Mouse (Mus musculus) embryonic facial prominence, embryonic 12.5 days (tissue): Measurements from ENCODE around the gene Rap1gap. TPM values are rescaled to one million over a fixed set of nuclear protein-coding genes. Genes with fewer than 3 reads are reported as not detected.

Experiments used
- ATAC-seq: fragments of 200-750 bp; cut with Nextera tagmentation; 2 replicates; pipeline ENCODE4 v1.8.0; 2017; ENCODE audit not compliant: insufficient number of reproducible peaks, insufficient read depth, low FRiP score, low TSS enrichment
- H3K27ac ChIP-seq: fragments of 300-500 bp; sonication (generic); 2 replicates; pipeline ENCODE4 v1.5.1; 2016; ENCODE audit warnings: mild to moderate bottlenecking
- H3K27me3 ChIP-seq: fragments of 300-500 bp; sonication (generic); 2 replicates; pipeline ENCODE4 v1.6.1; 2016; ENCODE audit warnings: mild to moderate bottlenecking, moderate library complexity
- H3K36me3 ChIP-seq: fragments of 300-500 bp; sonication (generic); 2 replicates; pipeline ENCODE4 v1.6.1; 2016; ENCODE audit warnings: mild to moderate bottlenecking
- H3K4me1 ChIP-seq: fragments of 300-500 bp; sonication (generic); 2 replicates; pipeline ENCODE4 v1.6.1; 2016
- H3K4me2 ChIP-seq: fragments of 300-500 bp; sonication (generic); replicated peaks from 2 replicates; pipeline ENCODE4 v1.6.1; 2016; ENCODE audit warnings: mild to moderate bottlenecking, moderate library complexity
- H3K4me3 ChIP-seq: fragments of 300-500 bp; sonication (generic); 2 replicates; pipeline ENCODE4 v1.5.1; 2016; ENCODE audit warnings: mild to moderate bottlenecking
- H3K9ac ChIP-seq: fragments of 300-500 bp; sonication (generic); 2 replicates; pipeline ENCODE4 v1.6.1; 2016; ENCODE audit warnings: mild to moderate bottlenecking, moderate library complexity
- H3K9me3 ChIP-seq: fragments of 300-500 bp; sonication (generic); 2 replicates; pipeline ENCODE4 v1.6.1; 2016; ENCODE audit warnings: mild to moderate bottlenecking, moderate library complexity
- WGBS: fragments of 180-500 bp; shearing (Covaris S2); methylation state at CpG from one replicate; pipeline ENCODE4 v1.1.7; 2016; 5-methylcytosine and 5-hydroxymethylcytosine counted together
- polyA plus RNA-seq: library from polyadenylated mRNA; unstranded; fragments of >200 nt; fragmentation: Nextera tagmentation; extraction: Ambion mirVana; gene quantifications from 2 replicates; pipeline ENCODE4 v1.2.1, GENCODE M21; 2016

Rap1gap gene
- polyA plus RNA-seq, 1 experiment from 2014 or later = 15.1 TPM

DNA sequence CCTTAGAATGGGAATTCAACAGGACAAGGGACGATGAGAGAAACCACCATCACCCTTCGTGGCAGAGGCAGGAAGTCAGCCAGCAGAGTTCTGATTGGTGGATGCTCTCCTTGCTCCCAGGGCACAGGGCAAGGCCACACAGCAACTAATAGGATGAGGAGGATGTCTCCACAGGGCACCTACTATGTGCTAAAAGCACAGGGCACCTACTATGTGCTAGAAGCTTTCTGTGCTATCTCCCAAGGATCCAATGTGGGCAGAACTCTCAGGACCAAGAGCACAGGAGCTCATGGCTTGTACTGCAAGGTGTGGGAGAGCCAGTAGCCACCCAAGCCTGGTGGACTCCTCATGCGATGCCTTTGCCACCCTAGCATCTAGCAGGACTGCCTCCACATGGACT lies 107.2 kb downstream of the Rap1gap start:
- 74% methylated on average over 3 of the region's 3 CpGs for WGBS

DNA sequence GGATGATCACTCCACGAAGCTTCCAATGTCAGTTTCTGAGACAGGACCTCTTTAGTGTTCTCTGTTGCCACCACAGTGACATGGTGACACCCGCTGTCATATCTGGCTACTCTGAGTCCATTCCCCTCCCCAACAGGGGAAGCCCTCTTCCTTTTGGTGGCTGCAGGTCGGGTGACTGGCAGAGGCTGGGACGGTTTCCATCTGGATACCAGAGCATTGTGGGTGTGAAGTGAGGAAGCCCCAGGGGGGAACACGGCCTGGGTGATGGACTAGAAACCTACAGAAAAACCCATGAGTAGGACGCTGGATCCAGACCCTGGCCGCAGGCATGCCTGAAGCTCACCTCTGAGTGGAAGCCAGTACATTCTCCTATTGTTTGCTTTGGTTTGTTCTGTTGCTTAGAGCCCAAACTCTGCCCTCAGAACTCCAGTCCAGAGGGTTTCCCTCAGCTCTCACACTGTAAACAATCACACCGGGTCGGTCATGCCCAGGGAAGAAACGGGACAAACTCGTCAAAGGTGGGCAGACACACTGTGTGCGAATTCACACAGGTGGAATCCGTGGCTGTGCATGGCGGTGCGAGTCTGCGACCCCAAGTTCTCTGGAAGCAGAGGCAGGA lies 108.0 kb downstream of the Rap1gap start:
- Histone ChIP-seq H3K9me3 (no peaks in the 10 kb centered on the region), H3K27me3 (no peaks in the 10 kb centered on the region), H3K27ac (no peak overlapping the region), H3K9ac (no peak overlapping the region), H3K4me2 (no peak overlapping the region), H3K36me3 (no peaks in the 10 kb centered on the region), H3K4me1 (peaks cover 14% of the 10 kb centered on the region), H3K4me3 (no peak overlapping the region)
- ATAC-seq = no peak
- WGBS = 85% methylated on average over 16 of the region's 16 CpGs

More for the DNA sequence above, 107.2 kb downstream of the Rap1gap start:
- Histone ChIP-seq H3K4me1 (peaks cover 16% of the 10 kb centered on the region), H3K9ac (no peak overlapping the region), H3K36me3 (no peaks in the 10 kb centered on the region), H3K4me3 (no peak overlapping the region), H3K27ac (no peak overlapping the region), H3K27me3 (no peaks in the 10 kb centered on the region), H3K9me3 (no peaks in the 10 kb centered on the region), H3K4me2 (no peak overlapping the region)
- no peak for ATAC-seq

DNA sequence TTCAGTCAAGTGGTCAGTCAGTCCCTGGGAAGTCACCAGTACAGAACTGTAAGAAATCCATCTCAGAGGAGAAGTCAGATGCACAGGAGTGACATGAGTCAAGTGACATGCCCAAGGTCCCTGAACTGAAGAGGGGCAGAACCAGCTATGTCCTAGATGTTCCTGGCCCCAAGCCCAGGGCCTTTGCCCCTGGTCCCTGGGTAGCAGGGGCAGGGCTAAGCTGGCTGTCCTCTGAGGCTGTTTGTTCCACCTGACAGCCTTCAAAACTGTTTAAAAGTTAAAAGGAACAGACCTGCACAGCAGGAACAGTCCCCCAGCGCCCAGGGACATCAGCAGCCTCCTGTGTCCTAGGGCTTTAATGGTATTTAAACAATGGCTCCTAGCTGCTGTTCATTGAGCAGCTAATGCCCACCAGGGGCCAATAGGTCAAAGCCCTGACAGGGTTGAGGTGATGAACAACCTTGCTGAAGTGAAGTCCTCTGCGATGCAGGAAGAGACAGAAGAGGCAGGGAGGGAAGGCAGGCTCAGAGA lies 108.9 kb downstream of the Rap1gap start:
- H3K4me1 ChIP-seq = peaks cover 14% of the 10 kb centered on the region

DNA sequence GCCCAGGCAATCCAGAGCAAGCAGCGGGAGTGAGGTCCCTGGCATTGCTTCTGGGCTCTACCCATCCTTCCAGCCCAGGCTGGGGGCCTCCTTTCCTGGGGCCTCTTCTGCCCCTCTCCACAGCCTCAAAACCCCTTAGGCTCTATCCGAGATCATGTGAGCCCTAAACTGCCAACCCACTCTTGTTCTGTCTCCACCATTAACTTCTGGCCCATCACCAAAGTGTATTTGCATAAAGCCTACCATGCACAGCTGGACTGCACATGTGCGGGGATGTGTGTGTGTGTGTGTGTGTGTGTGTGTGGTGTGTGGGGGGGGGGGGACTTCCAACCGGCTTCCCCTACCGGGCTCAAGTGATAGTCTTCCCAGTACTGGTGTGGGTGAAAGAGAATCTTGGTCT lies 109.5 kb downstream of the Rap1gap start:
- Histone ChIP-seq H3K36me3 (no peaks in the 10 kb centered on the region), H3K9me3 (no peaks in the 10 kb centered on the region), H3K4me1 (peaks cover 14% of the 10 kb centered on the region), H3K27ac (peak overlapping the region; percentile 52), H3K4me3 (no peak overlapping the region), H3K27me3 (no peaks in the 10 kb centered on the region), H3K9ac (no peak overlapping the region), H3K4me2 (no peak overlapping the region)
- ATAC-seq = peak; percentile 58; the same call in 1 of the 2 replicates
- WGBS = 44% methylated on average over 5 of the region's 5 CpGs

More for the DNA sequence above, 108.9 kb downstream of the Rap1gap start:
- ATAC-seq = no peak
- WGBS = 23% methylated on average over 2 of the region's 2 CpGs
- Histone ChIP-seq H3K9ac (no peak overlapping the region), H3K27ac (peak overlapping the region; percentile 52), H3K9me3 (no peaks in the 10 kb centered on the region), H3K36me3 (no peaks in the 10 kb centered on the region), H3K4me3 (no peak overlapping the region), H3K4me2 (no peak overlapping the region), H3K27me3 (no peaks in the 10 kb centered on the region)

DNA sequence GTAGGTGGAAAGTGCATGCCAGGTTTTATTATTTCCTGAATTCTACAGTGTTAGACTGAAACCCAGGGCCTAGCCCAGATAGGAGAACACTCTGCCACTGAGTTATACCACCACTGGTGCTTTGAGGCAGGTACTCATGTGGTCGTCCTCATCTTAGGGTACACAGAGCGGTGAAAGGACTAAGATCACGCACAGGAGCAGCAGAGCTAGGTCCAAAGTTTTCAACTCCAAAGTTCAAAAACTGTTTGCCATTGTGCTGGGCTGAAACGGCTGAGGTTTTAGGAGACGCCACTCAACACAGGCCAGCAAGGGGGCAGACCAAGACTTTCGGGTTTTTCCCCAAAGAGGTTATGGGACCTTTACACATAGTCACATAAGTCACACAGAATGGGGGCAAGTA lies 110.0 kb downstream of the Rap1gap start:
- Histone ChIP-seq H3K4me1 (peaks cover 14% of the 10 kb centered on the region), H3K36me3 (no peaks in the 10 kb centered on the region)
- WGBS = 86% methylated on average over 6 of the region's 6 CpGs

DNA sequence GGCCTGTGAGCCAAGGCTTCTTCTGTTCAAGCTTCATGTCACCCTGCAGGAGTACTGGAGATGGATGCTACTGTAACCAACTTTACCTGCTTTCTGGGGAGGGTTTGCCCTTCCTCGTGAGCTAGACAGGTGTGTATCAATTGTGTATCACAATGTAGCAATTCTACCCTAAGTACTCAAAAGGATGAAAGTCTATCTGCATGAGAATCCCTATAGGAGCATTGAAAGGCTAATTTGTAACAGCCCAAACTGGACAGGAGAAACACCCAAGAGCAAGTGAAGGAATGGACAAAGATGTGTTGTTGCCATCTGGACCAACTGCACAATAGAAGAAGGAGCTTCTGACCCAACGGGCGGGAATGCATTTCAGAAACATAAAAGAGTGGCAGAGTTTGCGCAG lies 113.3 kb downstream of the Rap1gap start:
- Histone ChIP-seq H3K4me3 (no peak overlapping the region), H3K4me2 (no peak overlapping the region), H3K9ac (no peak overlapping the region), H3K4me1 (peaks cover 9% of the 10 kb centered on the region), H3K9me3 (no peaks in the 10 kb centered on the region), H3K27ac (no peak overlapping the region), H3K27me3 (no peaks in the 10 kb centered on the region), H3K36me3 (no peaks in the 10 kb centered on the region)
- no peak for ATAC-seq
- 82% methylated on average over 4 of the region's 4 CpGs for WGBS

More for the DNA sequence above, 110.0 kb downstream of the Rap1gap start:
- H3K9ac ChIP-seq = no peak overlapping the region
- H3K4me2 ChIP-seq = no peak overlapping the region
- no peak overlapping the region for H3K27ac ChIP-seq
- H3K9me3 ChIP-seq = no peaks in the 10 kb centered on the region
- H3K27me3 ChIP-seq = no peaks in the 10 kb centered on the region
- no peak overlapping the region for H3K4me3 ChIP-seq
- ATAC-seq = no peak

DNA sequence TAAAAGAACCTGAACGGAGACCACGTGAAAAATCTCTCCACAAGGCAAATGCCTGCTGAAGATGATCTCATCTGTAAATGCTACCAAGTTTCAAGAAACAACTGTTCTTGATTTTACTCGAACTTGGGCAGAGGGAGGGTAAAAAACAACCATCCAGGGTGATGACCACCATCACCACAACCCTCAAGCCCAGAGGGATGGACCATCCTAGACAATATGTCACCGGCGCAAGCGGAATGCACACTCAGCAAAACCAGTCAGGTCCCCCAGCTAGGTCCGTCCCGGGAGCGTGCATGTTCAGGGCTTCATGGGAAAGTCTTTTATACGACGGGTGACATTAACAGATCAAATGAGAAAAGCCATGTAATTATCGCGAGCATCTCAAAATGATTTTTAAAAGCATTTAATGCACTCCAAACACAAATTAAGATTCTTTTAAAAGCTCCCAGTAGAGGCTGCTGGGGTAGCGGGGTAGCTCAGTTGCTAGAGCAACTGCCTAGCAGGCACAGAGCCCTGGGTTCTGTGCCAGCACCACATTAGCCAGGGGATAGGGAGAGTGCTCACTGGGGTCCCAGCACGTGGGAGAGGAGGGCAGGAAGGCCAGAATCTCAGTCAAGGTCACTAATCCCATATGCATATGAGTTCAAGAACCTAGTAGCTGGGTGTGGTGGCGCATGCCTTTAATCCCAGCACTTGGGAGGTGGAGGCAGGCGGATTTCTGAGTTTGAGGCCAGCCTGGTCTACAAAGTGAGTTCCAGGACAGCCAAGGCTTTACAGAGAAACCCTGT lies 114.1 kb downstream of the Rap1gap start:
- no peaks in the 10 kb centered on the region for H3K9me3 ChIP-seq
- 78% methylated on average over 17 of the region's 17 CpGs for WGBS
- no peak overlapping the region for H3K4me3 ChIP-seq
- H3K4me2 ChIP-seq = no peak overlapping the region
- H3K9ac ChIP-seq = no peak overlapping the region
- no peaks in the 10 kb centered on the region for H3K36me3 ChIP-seq
- H3K4me1 ChIP-seq = peaks cover 9% of the 10 kb centered on the region
- ATAC-seq = no peak
- H3K27ac ChIP-seq = no peak overlapping the region
- no peaks in the 10 kb centered on the region for H3K27me3 ChIP-seq

Other genes with a start within 250 kb of the Rap1gap start
- gene Cela3b, start 234.2 kb upstream of the Rap1gap start, polyA plus RNA-seq = not detected in 2 replicates
- gene 1700013G24Rik, start 211.4 kb upstream of the Rap1gap start, polyA plus RNA-seq = not detected in 2 replicates
- 19.0 and 19.7 TPM in 2 replicates for gene Hspg2, start 196.0 kb upstream of the Rap1gap start, polyA plus RNA-seq
- gene Ldlrad2, start 90.2 kb upstream of the Rap1gap start, polyA plus RNA-seq = not detected in 2 replicates
- 89.0 and 90.5 TPM in 2 replicates for gene Usp48, start 71.0 kb upstream of the Rap1gap start, polyA plus RNA-seq
- 23.0 and 23.7 TPM in 2 replicates for gene Alpl, start 131.7 kb downstream of the Rap1gap start, polyA plus RNA-seq
- gene Ece1, start 197.5 kb downstream of the Rap1gap start, polyA plus RNA-seq = 32.6 and 36.7 TPM in 2 replicates